Mouse (Mus musculus) heart, postnatal 10 days (tissue): ENCODE measurements at regions not wholly inside any gene's neighbourhood (a gene's known extent, or its start where the extent isn't known, plus 50 kb on each side); places are given as distances from the start of the nearest gene placed in this dataset.

Experiments used
- DNase-seq, 2 experiments: peaks; one replicate each; pipeline ENCODE4 v3.0.0; 2021
- intact Hi-C: fragments of 180-260 bp; cut with DNase I; formaldehyde crosslinking; loops from one replicate; pipeline ENCODE4 v1.15.1; 2025

GRCm38 (mm10) chr2:117674877-117675276, 332.1 kb upstream of the Rasgrp1 start:
- intact Hi-C loops = no loop called here
- DNase-seq = no peak

GRCm38 (mm10) chr2:117678650-117679049, 335.8 kb upstream of the Rasgrp1 start:
- intact Hi-C loops = no loop called here
- no peak for DNase-seq

GRCm38 (mm10) chr2:117685836-117686453, 343.1 kb upstream of the Rasgrp1 start:
- intact Hi-C loops = no loop called here
- DNase-seq = peak in 1 of 2 experiments; percentile 10

GRCm38 (mm10) chr2:117693537-117693936, 350.7 kb upstream of the Rasgrp1 start:
- peak; percentile 21 to 26 for DNase-seq
- intact Hi-C loops = no loop called here

- intact Hi-C loops = no loop called here
- DNase-seq = peak; percentile 8 to 27
Measured at GRCm38 (mm10) chr2:117710173-117710813, 367.5 kb upstream of the Rasgrp1 start.

- no peak for DNase-seq
- intact Hi-C loops = no loop called here
Measured at GRCm38 (mm10) chr2:117724066-117724465, 381.3 kb upstream of the Rasgrp1 start.

GRCm38 (mm10) chr2:117731253-117731652, 380.4 kb upstream of the Thbs1 start:
- no peak for DNase-seq
- intact Hi-C loops = no loop called here

- intact Hi-C loops = no loop called here
- no peak for DNase-seq
Measured at GRCm38 (mm10) chr2:117742413-117742812, 369.3 kb upstream of the Thbs1 start.

GRCm38 (mm10) chr2:117743901-117744300, 367.8 kb upstream of the Thbs1 start:
- intact Hi-C loops = no loop called here
- no peak for DNase-seq

GRCm38 (mm10) chr2:117745767-117746166, 365.9 kb upstream of the Thbs1 start:
- no peak for DNase-seq
- intact Hi-C loops = no loop called here

GRCm38 (mm10) chr2:117747136-117747535, 364.5 kb upstream of the Thbs1 start:
- intact Hi-C loops = no loop called here
- no peak for DNase-seq

- intact Hi-C loops = no loop called here
- DNase-seq = peak; percentile 28 to 48
Measured at GRCm38 (mm10) chr2:117748892-117749291, 362.8 kb upstream of the Thbs1 start.

- intact Hi-C loops = no loop called here
- DNase-seq = no peak
Measured at GRCm38 (mm10) chr2:117759491-117760013, 352.1 kb upstream of the Thbs1 start.

GRCm38 (mm10) chr2:117763631-117764030, 348.0 kb upstream of the Thbs1 start:
- DNase-seq = no peak
- intact Hi-C loops = no loop called here

GRCm38 (mm10) chr2:117765572-117765971, 346.1 kb upstream of the Thbs1 start:
- DNase-seq = no peak
- intact Hi-C loops = no loop called here

- intact Hi-C loops = no loop called here
- no peak for DNase-seq
Measured at GRCm38 (mm10) chr2:117766450-117766849, 345.2 kb upstream of the Thbs1 start.

- intact Hi-C loops = no loop called here
- DNase-seq = no peak
Measured at GRCm38 (mm10) chr2:117769402-117770114, 342.1 kb upstream of the Thbs1 start.

GRCm38 (mm10) chr2:117770115-117770485, 341.6 kb upstream of the Thbs1 start:
- intact Hi-C loops = no loop called here
- no peak for DNase-seq

GRCm38 (mm10) chr2:117780287-117780686, 331.4 kb upstream of the Thbs1 start:
- intact Hi-C loops = no loop called here
- peak in 1 of 2 experiments; percentile 8 for DNase-seq

- peak; percentile 19 to 32 for DNase-seq
- intact Hi-C loops = no loop called here
Measured at GRCm38 (mm10) chr2:117780816-117781215, 330.9 kb upstream of the Thbs1 start.

GRCm38 (mm10) chr2:117787321-117787720, 324.4 kb upstream of the Thbs1 start:
- intact Hi-C loops = loop anchor here (2.0 kb wide), 1 partner anchor 323 kb away; the partner anchor contains the start of gene Thbs1

GRCm38 (mm10) chr2:117794285-117794684, 317.4 kb upstream of the Thbs1 start:
- DNase-seq = no peak
- intact Hi-C loops = no loop called here

More at GRCm38 (mm10) chr2:117787321-117787720, 324.4 kb upstream of the Thbs1 start:
- DNase-seq = no peak
